Mouse (Mus musculus) cerebellum, adult 11 months (tissue): ENCODE measurements at regions not wholly inside any gene's neighbourhood (a gene's known extent, or its start where the extent isn't known, plus 50 kb on each side); places are given as distances from the start of the nearest gene placed in this dataset.

Experiments used
- DNase-seq: peaks from one replicate; pipeline ENCODE4 v3.0.0; 2022

DNA sequence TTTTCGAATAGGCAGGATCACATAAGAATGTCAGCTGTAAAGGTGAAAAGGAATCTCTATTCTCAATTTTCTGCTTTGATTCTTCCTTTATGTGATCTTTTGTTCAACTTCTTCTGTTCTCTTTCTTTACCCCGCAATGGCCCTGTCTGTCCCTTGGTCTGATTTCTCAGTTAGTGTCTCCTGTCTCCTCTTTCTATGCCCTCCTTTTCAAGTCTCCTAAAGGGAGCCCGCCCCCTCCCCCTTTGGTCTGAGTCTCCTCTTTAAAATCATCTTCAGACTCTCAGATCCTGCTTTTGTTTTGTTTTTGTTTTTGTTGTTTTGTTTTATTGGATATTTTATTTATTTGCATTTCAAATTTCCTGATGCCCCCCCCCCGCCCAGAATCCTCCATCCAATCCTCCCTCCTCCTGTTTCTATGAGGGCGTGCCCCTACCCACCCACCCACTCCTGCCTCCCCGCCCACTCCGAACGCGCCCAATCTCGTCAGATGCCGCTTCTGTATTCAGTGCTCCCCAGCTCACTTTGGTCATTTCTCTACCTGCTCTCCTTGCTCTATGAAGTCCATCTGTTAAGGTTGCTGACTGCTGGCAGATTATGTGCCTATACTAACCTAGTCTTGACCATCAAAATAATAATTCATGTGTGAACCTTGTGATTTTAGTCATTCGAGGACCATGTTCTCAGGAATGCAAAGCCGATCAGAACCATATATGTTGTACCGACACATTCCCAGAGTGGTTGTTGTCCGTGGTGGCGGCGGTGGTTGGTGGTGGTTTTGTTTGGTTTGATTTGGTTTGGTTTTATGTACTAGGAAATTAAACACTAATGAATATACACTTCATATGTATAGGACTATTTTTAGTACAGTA, 487.9 kb upstream of the Adam24 start:
- no peak for DNase-seq

DNA sequence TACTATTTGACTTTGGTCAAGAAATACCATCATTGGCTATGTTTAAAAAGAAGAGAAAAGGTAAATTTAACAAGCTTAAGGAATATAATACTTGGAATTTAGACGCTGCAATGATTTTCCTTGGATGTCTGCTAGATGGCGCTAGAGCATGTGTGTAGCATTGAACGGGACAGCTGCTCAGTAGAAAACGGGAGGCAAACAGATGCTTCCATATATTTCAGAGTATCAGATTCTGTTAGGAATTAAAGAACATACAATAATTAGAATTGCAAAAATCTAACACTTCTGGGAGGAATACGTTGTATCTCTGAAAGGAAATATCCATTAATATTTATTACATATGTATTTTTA, 487.3 kb upstream of the Adam24 start:
- peak; percentile 29 for DNase-seq

DNA sequence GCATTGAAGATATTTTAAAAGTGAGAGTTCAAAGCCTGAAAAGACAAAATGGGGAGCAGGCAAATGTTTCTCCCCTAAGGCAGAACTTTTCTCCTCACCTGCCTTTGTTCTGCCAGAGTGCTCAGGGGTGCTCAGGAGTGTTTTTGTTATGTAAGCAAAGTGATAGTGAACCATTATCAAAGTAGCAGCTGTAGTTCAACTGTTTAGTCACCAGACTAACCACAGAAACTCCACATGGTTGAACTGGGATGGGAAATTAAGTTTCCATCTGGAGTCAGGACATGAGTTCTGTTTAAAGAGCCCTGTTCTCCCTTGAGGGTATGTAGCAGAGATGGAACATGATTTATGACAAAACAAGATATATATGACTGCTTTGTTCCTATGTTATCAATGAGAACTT, 482.6 kb upstream of the Adam24 start:
- DNase-seq, result no peak

DNA sequence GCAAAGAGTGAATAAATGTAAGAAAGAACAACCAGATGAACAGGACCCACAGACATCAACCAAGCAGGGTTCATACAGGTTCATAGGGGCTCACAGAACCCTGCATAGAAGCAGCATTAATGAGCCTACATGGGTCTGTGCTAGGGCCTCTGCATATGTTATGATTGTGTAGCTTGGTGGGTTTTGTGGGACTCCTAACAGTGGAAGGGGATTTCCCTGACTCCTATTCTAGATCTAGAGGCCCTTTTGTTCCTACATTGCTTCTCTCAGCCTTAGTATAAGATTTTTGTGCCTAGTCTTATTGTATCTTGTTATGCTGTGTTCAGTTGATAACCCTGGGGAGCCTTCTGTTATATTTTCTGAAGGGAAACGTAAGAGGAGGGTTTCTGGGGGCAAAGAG, 481.7 kb upstream of the Adam24 start:
- DNase-seq, result no peak

DNA sequence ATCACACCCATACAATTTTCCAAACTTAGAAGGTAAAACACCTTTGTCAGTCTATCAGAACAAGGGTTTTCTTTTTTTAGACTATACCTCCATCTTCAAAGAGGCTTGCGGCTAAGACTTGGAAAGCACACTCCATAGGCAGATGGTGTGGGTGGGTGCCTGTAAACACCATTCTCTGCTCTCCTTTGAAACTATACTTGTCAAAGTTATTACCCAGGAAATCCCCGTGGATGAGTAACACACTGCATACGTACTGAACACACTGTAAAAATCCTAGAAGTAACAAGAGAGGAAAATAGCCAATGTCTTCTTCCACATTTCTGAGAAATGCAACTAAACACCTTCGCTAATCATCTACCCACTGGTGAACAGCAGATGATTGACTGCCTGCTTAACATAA, 464.0 kb upstream of the Adam24 start:
- DNase-seq, result no peak

DNA sequence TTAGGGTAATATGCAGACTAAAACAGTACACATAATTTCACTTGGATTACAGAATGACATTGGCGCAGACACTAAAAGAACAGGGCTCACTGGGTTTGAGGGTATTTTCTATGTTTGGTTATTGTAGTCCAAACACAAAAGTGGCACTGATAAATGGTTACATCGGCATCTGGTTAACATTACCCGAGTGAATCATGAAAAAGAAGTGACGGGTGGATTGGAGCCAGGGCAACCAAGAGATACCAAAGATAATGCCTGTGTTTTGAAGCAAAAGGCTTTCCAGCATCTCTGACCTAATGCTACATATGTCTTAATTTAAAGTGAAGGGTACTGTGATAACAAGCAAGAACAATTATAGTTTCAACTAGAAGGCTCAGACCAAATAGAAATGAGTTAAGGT, 451.4 kb upstream of the Adam24 start:
- no peak for DNase-seq

DNA sequence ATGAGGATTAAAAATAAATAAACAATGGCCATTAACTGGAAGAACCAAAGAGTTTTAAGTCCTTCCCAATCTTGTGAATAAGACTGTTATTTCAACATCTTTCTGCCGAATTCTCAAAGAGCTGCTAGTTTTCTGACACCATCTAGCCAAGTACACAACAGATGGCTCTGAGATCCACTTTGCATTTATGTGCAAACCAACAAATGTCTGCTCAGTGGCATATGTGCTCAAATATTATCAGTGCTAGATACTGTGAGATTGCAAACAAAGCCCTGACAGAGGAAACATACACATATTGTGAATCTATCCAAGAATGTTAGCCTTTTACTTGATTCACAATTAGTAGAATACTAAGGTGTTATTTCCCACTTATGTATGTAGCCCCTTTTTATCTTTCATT, 447.6 kb upstream of the Adam24 start:
- peak; percentile 10 for DNase-seq
